In genomic region chr17:43883016-43883415, GRCm38 (mm10) we compare ENCODE assay signal across 10 mouse cellular contexts.
DNase-seq lines count a peak whose midpoint lies in the region; ATAC-seq and TF ChIP-seq lines count a peak whose summit lies in the region.
"Had no signal": no experiment of that assay in that cellular context is flagged by ENCODE, and none has a peak within 500 bp of the region (broad histone marks: within the 10 kb centered on the region; RNA-seq: fewer than 3 reads in every experiment).

No protein-coding gene starts in this region.

- no peak overlapping the region for H3K4me3 ChIP-seq in kidney, adult 2 months (ENCODE audit: insufficient read depth, low read depth, low read length)
- H3K4me3 ChIP-seq in forebrain, embryonic 14.5 days (ENCODE audit: low read depth, low read length), result no peak overlapping the region
- H3K4me3 ChIP-seq: embryonic facial prominence, embryonic 12.5 days; limb, embryonic 15.5 days had no signal

- no peak overlapping the region for H3K27ac ChIP-seq in kidney, adult 2 months (ENCODE audit: insufficient read depth, low read depth, low read length)
- no peak overlapping the region for H3K27ac ChIP-seq in forebrain, embryonic 14.5 days (ENCODE audit: low read depth, low read length)
- H3K27ac ChIP-seq: embryonic facial prominence, embryonic 12.5 days; limb, embryonic 15.5 days had no signal

- H3K36me3 ChIP-seq in kidney, adult 2 months (ENCODE audit: control insufficient read depth, insufficient read depth, low read length), result no peaks in the 10 kb centered on the region
- no peaks in the 10 kb centered on the region for H3K36me3 ChIP-seq in forebrain, embryonic 14.5 days (ENCODE audit: control insufficient read depth, insufficient read depth, low read length)
- H3K36me3 ChIP-seq: embryonic facial prominence, embryonic 12.5 days; limb, embryonic 15.5 days had no signal

- TF ChIP-seq POLR2A in kidney, adult 2 months (IDR thresholded peaks at IDR 0.05; ENCODE audit: low read depth, low read length), result no peak

- peak; percentile 68 for ATAC-seq in forebrain, embryonic 14.5 days

- H3K4me1 ChIP-seq in kidney, adult 2 months (ENCODE audit: control insufficient read depth, insufficient read depth, low read length), result no peaks in the 10 kb centered on the region
- no peaks in the 10 kb centered on the region for H3K4me1 ChIP-seq in forebrain, embryonic 14.5 days (ENCODE audit: control insufficient read depth, insufficient read depth, low read length)
- H3K4me1 ChIP-seq: limb, embryonic 15.5 days had no signal

- 17% methylated on average over 1 of the region's 1 CpGs for WGBS in kidney, adult 2 months
- WGBS in forebrain, embryonic 14.5 days, result 18% methylated on average over 1 of the region's 1 CpGs

- TF ChIP-seq CTCF in kidney, adult 2 months (conservative IDR thresholded peaks at IDR 0.05; ENCODE audit: insufficient read depth, insufficient read length, low read depth, low read length), result peak; percentile 41

- DNase-seq in kidney, adult 2 months, result peak; percentile 31
- DNase-seq in kidney, adult 18-20 months, result no peak
- DNase-seq in 416B (ENCODE audit: low read depth) (peak; percentile 67), MEL-GATA-1-ER (ENCODE audit: extremely low read depth, low read depth) (peak; percentile 48)
- DNase-seq in forebrain, embryonic 14.5 days (ENCODE audit: low spot score), result peak; percentile 84
- peak; percentile 70 for DNase-seq in retina, postnatal 1 day
- DNase-seq in ovary, postnatal 36 days (ENCODE audit: low spot score), result no peak
- no peak for DNase-seq in right cerebral cortex, postnatal 4 days

- H3K27me3 ChIP-seq in kidney, adult 2 months (replicated peaks; ENCODE audit: control insufficient read depth, insufficient read depth, low read length), result no peaks in the 10 kb centered on the region
- H3K27me3 ChIP-seq in forebrain, embryonic 14.5 days (replicated peaks; ENCODE audit: control insufficient read depth, insufficient read depth, low read length), result no peaks in the 10 kb centered on the region
- H3K27me3 ChIP-seq: embryonic facial prominence, embryonic 12.5 days; limb, embryonic 15.5 days had no signal

- H3K4me2 ChIP-seq in forebrain, embryonic 14.5 days (ENCODE audit: low read length), result no peak overlapping the region
- H3K4me2 ChIP-seq: embryonic facial prominence, embryonic 12.5 days; limb, embryonic 15.5 days had no signal

- H3K9ac ChIP-seq in forebrain, embryonic 14.5 days (ENCODE audit: low read length), result no peak overlapping the region
- H3K9ac ChIP-seq: embryonic facial prominence, embryonic 12.5 days; limb, embryonic 15.5 days had no signal

- no peaks in the 10 kb centered on the region for H3K9me3 ChIP-seq in forebrain, embryonic 14.5 days (replicated peaks; ENCODE audit: control insufficient read depth, low read length)
- H3K9me3 ChIP-seq: embryonic facial prominence, embryonic 12.5 days; limb, embryonic 15.5 days had no signal

Comparison
In these comparisons a context has a peak if more than half of its experiments do, and no peak if none do; other contexts are left out.
1. DNase-seq: peak in kidney, adult 2 months (single experiment), 416B (single experiment), MEL-GATA-1-ER (single experiment), forebrain, embryonic 14.5 days (single experiment) and retina, postnatal 1 day (single experiment); none in kidney, adult 18-20 months (single experiment), ovary, postnatal 36 days (single experiment) and right cerebral cortex, postnatal 4 days (single experiment).